Mouse (Mus musculus) spleen, adult 2 months (tissue): ENCODE measurements at regions not wholly inside any gene's neighbourhood (a gene's known extent, or its start where the extent isn't known, plus 50 kb on each side); places are given as distances from the start of the nearest gene placed in this dataset.

Experiments
- CTCF ChIP-seq: fragments of 200-500 bp; IDR thresholded peaks from 2 replicates; pipeline ENCODE4 v1.5.1; 2011; ENCODE audit warnings: mild to moderate bottlenecking, inconsistent platforms; ENCODE audit not compliant: insufficient read depth, insufficient read length, insufficient replicate concordance; ENCODE audit errors: extremely low read depth
- POLR2A ChIP-seq: fragments of 200-500 bp; IDR thresholded peaks from 2 replicates; pipeline ENCODE4 v1.6.1; 2011; ENCODE audit warnings: low read depth, low read length, inconsistent platforms

GRCm38 (mm10) chr10:56944434-56945145 lies 541.6 kb upstream of the Hsf2 start:
- TF ChIP-seq CTCF (no peak), POLR2A (no peak)
